Mouse (Mus musculus): ENCODE data around the gene Kat2b.
"Not testable (repeated sequence)": the region's sequence is repeated elsewhere in the genome, so short reads cannot be mapped to it uniquely, and the experiment has no call there.

Gene Kat2b

GRCm38 (mm10) chr17:53566161-53566918 is at the start of gene Kat2b:
Kat2b (plus strand) TSS chr17:53566861.
- in situ Hi-C loops (cut with MboI, MseI) = no loop called here

- in situ Hi-C loops (cut with MboI, MseI) = no loop called here
These were observed 47.3 kb upstream of the Kat2b start for GRCm38 (mm10) chr17:53519364-53519763.

GRCm38 (mm10) chr17:53520509-53520908 is 46.2 kb upstream of the Kat2b start:
- in situ Hi-C loops (cut with MboI, MseI) = loop anchor here (5.0 kb wide), 1 partner anchor 317 kb away; no protein-coding TSS in a partner anchor

GRCm38 (mm10) chr17:53528034-53528433 is 38.6 kb upstream of the Kat2b start:
- in situ Hi-C loops (cut with MboI, MseI) = no loop called here

GRCm38 (mm10) chr17:53531160-53531559 is 35.5 kb upstream of the Kat2b start:
- in situ Hi-C loops (cut with MboI, MseI) = no loop called here

- in situ Hi-C loops (cut with MboI, MseI) = no loop called here
These were observed 34.2 kb upstream of the Kat2b start for GRCm38 (mm10) chr17:53532425-53532824.

GRCm38 (mm10) chr17:53539351-53539750 is 27.3 kb upstream of the Kat2b start, which contains the start of gene Pp2d1:
Pp2d1 (minus strand) TSS chr17:53539451.
- in situ Hi-C loops (cut with MboI, MseI) = not testable (repeated sequence)

- in situ Hi-C loops (cut with MboI, MseI) = loop anchor here (10.0 kb wide), 1 partner anchor 292 kb away; no protein-coding TSS in a partner anchor
These were observed 24.1 kb upstream of the Kat2b start for GRCm38 (mm10) chr17:53542536-53542935.

GRCm38 (mm10) chr17:53543591-53544324 is 22.9 kb upstream of the Kat2b start:
- in situ Hi-C loops (cut with MboI, MseI) = loop anchor here (10.0 kb wide), 1 partner anchor 291 kb away; no protein-coding TSS in a partner anchor

GRCm38 (mm10) chr17:53551306-53552299 is 15.1 kb upstream of the Kat2b start:
- in situ Hi-C loops (cut with MboI, MseI) = no loop called here

- in situ Hi-C loops (cut with MboI, MseI) = no loop called here
These were observed 12.6 kb upstream of the Kat2b start for GRCm38 (mm10) chr17:53554088-53554487.

- in situ Hi-C loops (cut with MboI, MseI) = no loop called here
These were observed 11.8 kb upstream of the Kat2b start for GRCm38 (mm10) chr17:53554813-53555212.

GRCm38 (mm10) chr17:53557443-53557842 is 9.2 kb upstream of the Kat2b start:
- in situ Hi-C loops (cut with MboI, MseI) = no loop called here

GRCm38 (mm10) chr17:53559646-53560045 is 7.0 kb upstream of the Kat2b start:
- in situ Hi-C loops (cut with MboI, MseI) = loop anchor here (5.0 kb wide), 1 partner anchor 38 kb away; no protein-coding TSS in a partner anchor

- in situ Hi-C loops (cut with MboI, MseI) = loop anchor here (5.0 kb wide), 1 partner anchor 36 kb away; no protein-coding TSS in a partner anchor
These were observed 5.1 kb upstream of the Kat2b start for GRCm38 (mm10) chr17:53561458-53562029.

GRCm38 (mm10) chr17:53564837-53565236 is 1.8 kb upstream of the Kat2b start:
- in situ Hi-C loops (cut with MboI, MseI) = loop anchor here (5.0 kb wide), 1 partner anchor 32 kb away; no protein-coding TSS in a partner anchor

- in situ Hi-C loops (cut with MboI, MseI) = no loop called here
These were observed 271 bp downstream of the Kat2b start for GRCm38 (mm10) chr17:53566919-53567345.

GRCm38 (mm10) chr17:53567346-53568101 is 863 bp downstream of the Kat2b start:
- in situ Hi-C loops (cut with MboI, MseI) = no loop called here

GRCm38 (mm10) chr17:53568118-53568517 is 1.5 kb downstream of the Kat2b start:
- in situ Hi-C loops (cut with MboI, MseI) = no loop called here

Data from T-helper 1 cell (primary cell).